Mouse (Mus musculus) gastrocnemius, postnatal 14 days (tissue): ENCODE data around the gene Rrp7a. TPM values are rescaled to one million over a fixed set of nuclear protein-coding genes. Genes with fewer than 3 reads are reported as not detected.
"Not testable (repeated sequence)": the region's sequence is repeated elsewhere in the genome, so short reads cannot be mapped to it uniquely, and the experiment has no call there.

Source experiments
- DNase-seq: peaks from one replicate; pipeline ENCODE4 v3.0.0; 2021; ENCODE audit warnings: mixed read lengths
- intact Hi-C: fragments of 180-260 bp; cut with DNase I; formaldehyde crosslinking; loops from one replicate; pipeline ENCODE4 v1.15.1; 2025; ENCODE audit warnings: low total_unique reads
- total RNA-seq, 2 experiments: library from RNA; stranded (reverse); gene quantifications; 2 replicates each; pipeline ENCODE4 v1.2.3; 2021

The Rrp7a gene
- total RNA-seq, 2 experiments from 2014 or later: 40.2 to 41.2 TPM

DNA sequence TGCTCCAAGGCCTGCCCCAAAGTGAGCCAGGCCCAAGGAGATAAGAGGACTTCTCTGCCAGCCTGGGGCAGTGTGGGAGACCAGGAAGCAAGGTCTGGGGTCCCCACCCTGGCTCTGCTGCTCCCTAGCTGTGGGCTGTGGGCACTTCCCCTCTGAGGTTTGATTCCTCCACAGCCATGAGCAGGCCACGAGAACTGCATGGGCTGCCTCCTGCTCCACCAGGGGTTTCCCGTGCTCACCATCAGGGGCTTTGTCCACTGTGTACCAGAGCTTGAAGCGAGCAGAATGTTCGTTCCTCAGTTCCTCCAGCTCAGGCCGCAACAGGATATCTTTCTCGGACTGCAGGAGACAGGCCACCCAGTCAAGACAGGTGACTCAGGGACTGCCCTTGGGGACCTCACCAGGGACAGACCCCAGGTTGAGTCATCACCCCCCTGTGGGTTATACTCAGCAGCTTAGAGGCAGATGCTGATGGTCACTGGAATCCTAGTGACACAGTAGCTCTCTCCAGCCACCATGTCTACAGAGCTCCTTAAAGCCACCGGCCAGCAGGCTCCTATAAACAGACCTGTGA lies 36.1 kb upstream of the Rrp7a start:
- no peak for DNase-seq
- intact Hi-C loops: loop anchor here (5.0 kb wide), 1 partner anchor 49 kb away; no protein-coding TSS in a partner anchor

DNA sequence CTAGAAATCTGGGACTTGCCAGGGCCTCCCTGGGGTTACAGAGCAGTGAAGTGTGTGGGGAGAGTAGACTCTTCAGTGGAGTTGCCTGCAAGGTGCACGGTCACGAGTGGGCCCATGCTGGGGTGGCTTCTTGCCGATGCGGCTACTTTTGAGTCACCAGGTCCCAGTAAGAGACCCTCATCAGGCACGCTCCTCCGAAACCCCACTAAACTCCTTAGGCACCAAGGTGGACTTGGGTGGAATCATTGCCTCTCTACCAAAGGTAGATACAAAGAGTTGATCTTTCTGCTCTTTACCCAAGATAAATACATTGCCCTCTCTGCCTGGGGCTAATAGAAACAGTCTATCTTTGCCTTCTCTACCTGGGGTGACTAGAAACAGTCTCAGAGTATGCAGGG lies 35.1 kb upstream of the Rrp7a start:
- no peak for DNase-seq
- intact Hi-C loops: loop anchor here (5.0 kb wide), 1 partner anchor 50 kb away; no protein-coding TSS in a partner anchor

DNA sequence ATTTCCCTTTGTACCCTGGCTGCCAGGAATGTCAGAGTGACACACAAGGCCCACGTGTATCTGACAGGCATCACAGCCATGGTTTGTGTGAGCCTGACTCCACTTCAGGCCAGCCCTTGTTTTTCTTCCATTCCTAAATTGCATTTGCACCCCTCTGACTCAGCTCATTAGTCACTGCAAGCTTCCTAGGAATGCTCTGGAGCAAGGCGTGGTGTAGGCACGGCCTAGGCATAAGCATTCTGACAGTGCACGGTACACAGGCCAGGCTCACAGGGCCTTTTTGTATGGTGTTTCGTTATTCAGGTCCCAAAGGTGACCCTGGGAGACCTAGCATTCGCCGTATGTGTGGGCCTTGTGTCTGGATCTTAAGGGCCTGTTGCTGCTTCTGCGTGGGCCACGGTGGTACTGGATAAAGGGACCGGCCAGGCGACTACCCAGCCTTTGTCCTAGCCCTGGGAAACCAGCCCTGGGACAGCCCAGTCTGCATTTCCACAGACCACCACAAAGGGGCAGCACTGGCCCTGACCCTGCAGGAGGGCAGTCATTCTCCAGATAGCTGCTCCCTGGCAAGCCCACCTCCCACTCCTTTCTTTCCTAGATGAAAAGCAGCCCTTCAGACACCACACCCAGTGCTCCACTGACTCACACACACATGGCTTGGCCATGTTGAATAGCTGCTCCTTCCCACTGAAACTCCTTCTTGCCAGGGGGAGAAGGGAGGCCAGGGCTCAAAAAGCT lies 34.5 kb upstream of the Rrp7a start:
- DNase-seq: peak; percentile 80

DNA sequence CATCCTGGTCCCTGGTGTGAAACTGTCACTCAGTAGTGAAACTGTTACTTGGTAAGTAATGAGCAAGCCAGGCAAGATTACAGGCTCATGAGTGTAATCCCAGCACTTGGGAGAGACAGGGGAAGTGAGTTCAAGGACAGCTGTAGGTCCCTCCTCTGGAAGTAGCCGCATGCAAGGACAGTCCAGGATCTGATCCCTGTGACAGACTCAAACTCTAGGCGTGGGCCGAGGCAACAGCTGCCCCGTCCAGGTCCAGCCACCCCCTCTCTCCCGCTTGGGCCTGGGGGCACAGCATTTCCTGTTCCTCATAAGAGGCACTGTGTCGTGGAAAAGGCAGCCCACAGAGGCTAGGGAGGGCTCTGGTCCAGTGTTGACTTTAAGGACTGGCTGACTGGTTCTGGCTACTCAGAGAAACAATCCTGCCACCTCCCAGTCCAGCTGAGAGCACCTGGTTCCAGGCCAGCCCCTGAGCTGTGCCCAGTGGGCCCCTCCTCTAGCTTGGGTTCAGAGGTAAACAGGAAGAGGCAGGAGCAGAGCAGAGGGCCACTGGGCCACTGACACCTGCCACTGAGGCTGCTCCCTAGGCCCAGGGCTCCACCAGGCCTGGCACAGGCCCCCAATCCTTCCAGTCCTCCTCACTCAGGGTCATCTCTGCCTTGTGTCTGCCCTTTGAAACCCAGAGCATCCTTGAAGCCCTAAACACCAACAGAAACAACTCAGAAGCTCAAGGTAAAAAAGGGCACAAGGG lies 33.2 kb upstream of the Rrp7a start:
- intact Hi-C loops: loop anchor here (5.0 kb wide), 1 partner anchor 51 kb away; no protein-coding TSS in a partner anchor
- no peak for DNase-seq

More for the DNA sequence above, 34.5 kb upstream of the Rrp7a start:
- intact Hi-C loops: loop anchor here (5.0 kb wide), 1 partner anchor 50 kb away; no protein-coding TSS in a partner anchor

DNA sequence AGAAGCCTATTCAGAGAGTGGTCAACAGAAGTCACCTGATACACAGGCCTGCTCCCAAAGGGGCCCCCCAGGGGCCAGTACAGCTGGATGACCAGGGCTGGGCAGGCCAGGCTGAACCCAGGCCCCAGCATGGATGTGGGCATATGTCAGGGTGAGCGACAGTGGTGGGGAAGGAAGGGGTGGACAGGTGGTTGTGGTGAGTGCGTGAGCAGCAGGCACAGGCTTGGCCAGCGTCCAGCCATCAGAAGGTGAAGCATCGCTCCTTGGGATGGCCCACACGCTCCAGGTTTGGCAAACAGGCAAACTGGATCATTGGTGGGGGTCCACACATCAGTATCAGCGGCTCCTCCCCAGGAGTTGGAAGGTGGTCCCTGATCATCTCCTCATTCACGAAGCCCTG lies 31.7 kb upstream of the Rrp7a start:
- DNase-seq: no peak
- intact Hi-C loops: no loop called here

DNA sequence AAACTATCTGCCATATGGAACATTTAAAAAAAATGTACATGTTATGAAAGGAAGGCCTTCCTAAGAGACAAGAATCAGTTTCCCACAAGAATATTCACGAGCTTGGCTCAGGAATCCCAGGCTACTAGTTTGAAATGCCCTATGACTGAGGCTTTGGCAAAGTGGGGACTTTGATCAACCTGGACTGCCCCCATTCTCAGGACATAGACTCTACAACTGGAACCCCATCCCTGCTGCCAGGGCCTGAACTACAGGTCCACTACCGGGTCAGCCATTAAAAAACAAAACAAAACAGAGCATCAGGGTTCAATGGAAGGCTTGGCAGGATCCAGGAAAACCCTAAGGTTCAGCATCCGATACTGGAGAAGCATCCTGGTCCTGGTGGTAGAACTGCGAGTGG lies 28.1 kb upstream of the Rrp7a start:
- intact Hi-C loops: no loop called here
- no peak for DNase-seq

DNA sequence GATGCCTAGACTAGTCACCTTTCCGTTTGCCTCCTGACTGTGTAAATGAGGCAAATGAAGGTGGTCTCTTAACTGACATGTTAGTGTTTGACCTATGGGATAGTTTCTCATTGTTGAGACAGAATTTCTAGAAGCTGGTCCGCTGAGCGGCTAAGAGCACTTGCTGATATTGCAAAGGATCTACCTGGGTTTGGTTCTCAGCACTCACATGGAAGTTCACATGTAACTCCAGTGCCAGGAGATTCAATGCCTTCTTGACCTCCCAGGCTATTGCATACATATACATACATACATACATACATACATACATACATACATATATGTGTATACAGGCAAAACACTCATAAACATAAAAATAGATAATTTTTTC lies 27.5 kb upstream of the Rrp7a start:
- intact Hi-C loops: no loop called here
- no peak for DNase-seq

DNA sequence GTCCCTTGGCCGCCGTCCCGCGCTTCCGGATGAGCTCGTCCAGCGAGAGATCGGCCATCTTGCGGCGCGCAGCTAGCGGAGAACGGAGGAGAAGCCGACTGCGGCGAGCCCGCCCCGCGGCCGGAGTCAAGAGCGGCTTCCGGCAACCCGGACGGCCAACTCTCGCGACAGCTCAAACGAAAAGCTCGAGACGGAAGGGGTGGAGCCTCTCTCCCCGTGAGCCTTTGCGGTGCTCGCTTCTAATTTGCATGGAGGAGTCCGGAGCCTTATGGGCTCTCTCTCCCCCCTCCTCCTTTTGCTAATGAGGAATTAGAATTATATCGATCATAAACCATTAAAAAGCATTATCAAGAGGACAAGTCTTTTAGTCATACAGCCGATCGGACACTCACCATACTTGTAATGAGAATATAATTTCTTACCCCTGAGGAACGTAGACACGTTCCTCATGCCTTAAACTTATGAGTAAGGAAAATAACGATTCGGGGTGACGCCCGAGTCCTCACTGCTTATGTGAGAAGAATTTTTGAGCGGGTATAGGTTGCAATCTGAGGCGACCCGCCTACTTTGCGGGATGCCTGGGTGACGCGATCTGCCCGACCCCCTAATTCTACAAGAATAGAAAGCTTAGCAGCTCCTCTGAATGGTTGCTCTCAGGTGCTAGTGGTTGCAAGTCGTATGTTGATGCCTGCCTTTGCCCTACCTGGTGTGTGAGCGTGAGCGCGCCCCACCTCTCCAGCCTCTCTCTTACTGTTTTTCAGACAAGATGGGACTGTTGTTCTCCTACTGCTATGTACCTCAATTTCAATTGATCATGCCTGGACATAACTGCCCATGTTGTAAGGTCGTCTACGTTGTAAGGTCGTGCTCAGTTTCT lies 26.8 kb upstream of the Rrp7a start, which contains the start of gene Poldip3:
Poldip3 (minus strand) TSS at position 189 of the 877 bp plus-strand sequence.
- intact Hi-C loops: no loop called here

DNA sequence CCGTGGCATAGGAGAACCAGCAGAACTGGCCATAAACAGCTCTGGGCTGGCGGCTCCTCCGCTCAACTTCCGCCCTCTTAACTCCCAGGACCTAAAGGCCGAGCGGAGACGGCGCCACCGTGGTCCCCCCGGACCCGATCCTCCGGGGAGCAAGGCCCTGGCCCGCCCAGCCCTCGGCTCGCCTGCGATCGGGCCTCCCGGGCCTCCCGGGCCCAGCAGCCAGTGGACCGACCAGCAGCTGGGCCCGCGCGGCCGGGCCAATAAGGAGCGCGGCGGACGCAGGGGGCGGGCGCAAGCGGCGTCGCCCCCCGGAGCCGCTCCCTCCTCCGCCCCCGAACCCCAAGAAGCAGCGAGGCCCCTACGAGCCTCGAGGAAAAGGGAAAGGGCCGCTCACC lies 26.2 kb upstream of the Rrp7a start:
- intact Hi-C loops: no loop called here
- peak; percentile 81 for DNase-seq

More for the DNA sequence above, 26.8 kb upstream of the Rrp7a start, which contains the start of gene Poldip3:
- DNase-seq: peak; percentile 97

DNA sequence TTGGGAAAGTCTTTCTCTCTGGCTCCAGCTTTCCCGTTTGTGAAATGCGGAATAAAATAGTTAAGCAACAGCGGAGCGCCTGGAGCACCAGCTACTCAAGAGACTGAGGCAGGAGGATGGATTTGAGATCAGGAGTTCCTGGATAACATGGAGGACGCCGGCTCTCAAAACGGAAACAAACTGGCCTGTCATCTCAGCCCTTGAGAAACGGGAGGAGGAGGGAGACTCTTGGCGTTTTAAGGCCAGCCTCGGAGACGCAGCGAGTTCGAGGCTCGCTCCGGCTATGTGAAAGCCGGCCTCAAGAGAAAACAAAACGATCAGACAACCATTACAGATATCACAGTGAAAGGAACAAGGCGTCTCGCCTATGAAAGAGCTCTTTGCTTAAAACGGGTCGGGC lies 25.8 kb upstream of the Rrp7a start:
- intact Hi-C loops: no loop called here
- DNase-seq: no peak

DNA sequence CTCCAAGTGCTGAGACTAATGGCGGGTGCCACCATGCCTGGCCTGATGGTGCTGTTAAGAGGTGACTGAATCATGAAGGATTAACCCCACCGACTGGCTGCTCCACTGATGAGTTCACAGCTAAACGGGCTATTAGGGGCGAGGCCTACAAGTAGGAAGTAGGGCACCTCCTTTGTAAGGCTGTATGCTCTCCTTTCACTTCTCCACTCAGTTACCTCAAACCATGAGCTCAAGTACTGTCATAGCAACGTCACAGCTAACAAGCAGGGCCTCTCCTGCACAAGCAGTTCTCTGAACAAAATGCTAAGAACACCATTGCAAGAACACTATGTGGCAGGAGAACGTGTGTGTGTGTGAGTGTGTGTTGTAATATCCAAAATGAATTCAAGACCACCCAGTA lies 22.9 kb upstream of the Rrp7a start:
- intact Hi-C loops: no loop called here
- no peak for DNase-seq

DNA sequence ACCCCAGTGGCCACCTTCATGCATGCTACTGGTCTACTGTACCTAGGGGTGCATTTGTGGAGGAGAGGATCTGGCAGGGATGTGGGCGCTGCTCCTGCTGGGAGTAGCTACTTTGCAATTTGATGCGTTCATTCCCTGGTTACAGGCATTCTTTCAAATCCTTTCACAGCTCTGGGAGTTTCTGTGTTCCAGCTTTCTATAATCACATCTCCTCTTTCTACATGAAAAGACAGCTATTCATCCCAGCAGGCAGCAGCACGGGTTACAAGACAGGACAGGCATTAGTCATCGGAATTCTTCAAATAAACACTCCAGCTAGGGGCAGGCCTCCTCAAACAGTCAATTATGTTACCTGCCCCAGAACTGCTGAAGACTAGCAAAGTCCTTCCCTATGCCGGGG lies 20.3 kb upstream of the Rrp7a start:
- DNase-seq: no peak
- intact Hi-C loops: no loop called here

DNA sequence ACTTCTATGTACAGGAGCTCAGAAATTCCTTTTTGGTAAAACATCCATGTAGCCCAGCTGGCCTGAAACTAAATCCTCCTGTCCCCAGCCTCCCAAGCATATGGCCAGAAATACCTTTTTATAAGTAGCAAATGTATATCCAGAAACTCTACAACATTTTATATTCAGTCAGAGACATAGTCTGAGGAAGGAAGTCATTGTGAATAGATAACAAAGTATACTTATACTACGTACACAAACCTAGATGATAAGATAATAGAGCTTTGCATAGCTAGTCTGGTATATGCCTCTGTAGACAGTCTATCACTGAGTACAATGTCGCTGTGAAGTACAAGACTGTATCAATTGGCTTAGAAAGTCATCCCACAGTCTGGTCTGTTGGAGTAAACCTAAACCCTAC lies 13.1 kb upstream of the Rrp7a start:
- intact Hi-C loops: no loop called here
- no peak for DNase-seq

DNA sequence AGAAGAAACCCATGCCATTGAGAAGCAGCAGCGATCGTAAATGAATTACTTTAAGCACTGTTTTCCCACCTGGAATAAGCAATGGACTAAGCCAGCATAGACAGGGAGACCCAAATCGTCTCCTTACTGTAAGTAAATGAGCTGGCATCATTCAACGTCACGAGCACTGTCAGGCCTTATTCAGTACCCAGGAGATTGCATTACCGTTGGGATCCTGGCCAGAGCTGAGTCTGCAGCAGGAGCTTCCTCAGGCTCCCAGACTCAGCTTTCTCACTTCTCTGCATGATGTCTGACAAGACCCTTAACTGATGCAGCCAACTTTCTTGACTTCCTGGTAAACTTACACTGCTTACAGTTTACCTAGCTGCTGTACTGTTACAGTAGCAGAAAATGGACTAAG lies 12.1 kb upstream of the Rrp7a start:
- intact Hi-C loops: no loop called here
- DNase-seq: no peak

DNA sequence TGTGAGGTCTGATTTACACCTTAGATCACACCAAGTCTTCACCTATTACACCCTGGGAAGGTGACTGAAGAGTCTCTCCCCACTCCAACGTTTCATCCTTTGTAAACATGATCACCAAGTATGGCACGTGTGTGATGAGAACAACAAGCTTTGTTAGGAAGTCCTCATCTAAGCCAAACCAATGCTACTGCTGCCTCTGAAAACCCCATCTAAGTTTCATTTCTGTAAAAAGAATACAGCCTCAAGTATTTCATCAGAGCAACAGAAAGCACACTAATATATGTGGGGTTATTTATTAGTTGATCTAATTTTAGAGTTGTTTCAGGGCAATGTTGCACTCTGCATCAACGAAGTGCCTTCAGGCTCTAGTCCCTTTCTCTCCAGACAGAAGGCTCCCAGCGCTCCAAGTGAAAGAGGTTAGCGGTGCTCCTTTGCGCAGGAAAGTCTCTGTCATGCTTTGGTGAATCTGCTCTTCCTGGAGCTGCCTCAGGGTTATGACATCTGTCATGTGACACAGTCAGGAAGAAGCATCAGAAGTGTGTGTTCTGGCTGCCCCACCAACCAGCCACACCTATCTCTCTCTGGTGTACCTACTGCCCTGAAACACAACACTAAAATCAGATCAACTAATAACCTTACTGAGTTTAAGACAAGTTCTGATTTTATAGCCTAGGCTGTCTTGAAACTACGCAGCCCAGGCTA lies 7.1 kb upstream of the Rrp7a start:
- intact Hi-C loops: no loop called here
- no peak for DNase-seq

DNA sequence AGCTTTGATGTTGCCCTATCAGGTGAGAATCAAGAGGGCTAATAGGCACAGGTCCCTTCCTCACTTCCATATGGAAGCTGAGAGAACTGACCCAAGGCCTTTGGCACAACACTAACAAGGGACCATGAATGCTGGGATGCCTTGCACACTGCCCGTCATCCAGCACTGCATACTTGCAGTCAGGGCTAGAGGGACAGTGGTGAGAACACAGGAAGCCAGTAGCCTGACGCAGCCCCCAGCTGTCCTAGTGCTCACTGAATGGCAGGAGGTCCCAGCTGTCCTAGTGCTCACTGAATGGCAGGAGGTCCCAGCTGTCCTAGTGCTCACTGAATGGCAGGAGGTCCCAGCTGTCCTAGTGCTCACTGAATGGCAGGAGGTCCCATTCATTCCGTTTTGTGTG lies 4.4 kb upstream of the Rrp7a start:
- intact Hi-C loops: not testable (repeated sequence)

DNA sequence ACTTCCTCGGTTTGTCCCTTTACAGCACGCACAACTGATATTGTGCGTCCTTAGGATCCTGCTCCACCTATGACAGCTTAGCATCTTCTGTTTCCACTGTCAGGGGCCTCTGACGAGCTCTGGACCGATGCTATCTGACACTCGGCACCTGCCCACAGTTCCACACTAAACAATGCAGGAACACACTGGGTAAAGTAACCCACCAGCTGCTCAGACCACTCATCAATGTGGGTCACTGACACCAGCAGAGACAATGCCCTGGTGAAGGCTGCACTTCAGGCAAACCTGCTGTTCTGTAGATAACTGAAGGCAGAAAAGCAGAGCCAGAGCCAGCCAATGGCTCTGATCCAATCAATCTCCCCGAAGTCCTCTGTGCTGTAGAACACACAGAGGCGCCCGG lies 4.0 kb upstream of the Rrp7a start:
- intact Hi-C loops: no loop called here
- DNase-seq: no peak

More for the DNA sequence above, 4.4 kb upstream of the Rrp7a start:
- DNase-seq: peak; percentile 22

DNA sequence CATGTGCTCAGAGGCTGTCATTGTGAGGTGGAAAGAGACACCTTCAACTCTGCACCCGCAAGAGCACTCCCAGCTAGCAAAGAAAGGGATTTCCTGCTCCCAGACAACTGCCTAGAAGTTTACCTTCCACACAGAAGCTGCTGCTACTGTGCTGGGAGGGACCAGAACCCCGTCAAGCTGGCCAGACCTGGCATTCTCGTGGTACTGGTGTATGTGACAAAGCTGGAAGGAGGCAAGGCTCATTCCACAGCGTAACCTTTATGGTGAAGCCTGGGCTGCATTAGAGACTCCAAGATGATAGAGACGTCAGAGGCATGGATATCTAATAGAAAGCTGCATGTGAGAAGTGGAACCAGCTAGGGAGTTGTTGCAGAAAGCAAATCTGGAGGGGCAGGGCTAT lies 2.0 kb upstream of the Rrp7a start:
- intact Hi-C loops: no loop called here
- no peak for DNase-seq
